Mouse (Mus musculus): ENCODE measurements at regions not wholly inside any gene's neighbourhood (a gene's known extent, or its start where the extent isn't known, plus 50 kb on each side); places are given as distances from the start of the nearest gene placed in this dataset.
A peak's percentile ranks its signal among the peaks of the same experiment; 100 is the strongest.

- DNase-seq (ENCODE audit: extremely low spot score) = no peak
Observed at GRCm38 (mm10) chr2:46993126-46993525, 1820.8 kb upstream of the Acvr2a start.

GRCm38 (mm10) chr2:46992672-46993071, 1821.2 kb upstream of the Acvr2a start:
- no peak for DNase-seq (ENCODE audit: extremely low spot score)

- no peak for DNase-seq (ENCODE audit: extremely low spot score)
Observed at GRCm38 (mm10) chr2:46986689-46987088, 1827.2 kb upstream of the Acvr2a start.

- DNase-seq (ENCODE audit: extremely low spot score) = no peak
Observed at GRCm38 (mm10) chr2:46985915-46986672, 1827.8 kb upstream of the Acvr2a start.

- DNase-seq (ENCODE audit: extremely low spot score) = no peak
Observed at GRCm38 (mm10) chr2:46940628-46941530, 1823.7 kb upstream of the Zeb2 start.

GRCm38 (mm10) chr2:46932831-46933230, 1815.6 kb upstream of the Zeb2 start:
- no peak for DNase-seq (ENCODE audit: extremely low spot score)

- DNase-seq (ENCODE audit: extremely low spot score) = no peak
Observed at GRCm38 (mm10) chr2:46924189-46924588, 1807.0 kb upstream of the Zeb2 start.

GRCm38 (mm10) chr2:46913496-46913895, 1796.3 kb upstream of the Zeb2 start:
- no peak for DNase-seq (ENCODE audit: extremely low spot score)

- DNase-seq (ENCODE audit: extremely low spot score) = no peak
Observed at GRCm38 (mm10) chr2:46883216-46883615, 1766.0 kb upstream of the Zeb2 start.

- DNase-seq (ENCODE audit: extremely low spot score) = peak; percentile 7
Observed at GRCm38 (mm10) chr2:46870772-46871171, 1753.6 kb upstream of the Zeb2 start.
